Mouse (Mus musculus) C2C12 (cell line): ENCODE data around the gene Plxnd1.

Experiments
- CTCF ChIP-seq: IDR thresholded peaks from one replicate; pipeline ENCODE4 v1.5.1; 2011; ENCODE audit not compliant: control insufficient read depth, insufficient read depth, insufficient read length
- MAX ChIP-seq: IDR thresholded peaks from one replicate; pipeline ENCODE4 v1.6.1; 2011; ENCODE audit warnings: mild to moderate bottlenecking, control low read depth
- USF1 ChIP-seq: IDR thresholded peaks from one replicate; pipeline ENCODE4 v1.6.1; 2011; ENCODE audit warnings: low read depth, mild to moderate bottlenecking, control low read depth, moderate library complexity

- TF ChIP-seq USF1: no peak
- TF ChIP-seq CTCF: no peak
- no peak for TF ChIP-seq MAX
These were observed 5.2 kb downstream of the Plxnd1 start for GRCm38 (mm10) chr6:115989607-115990006.
